Mouse (Mus musculus): ENCODE results near the gene Fank1.

- TF ChIP-seq POLR2A (IDR thresholded peaks at IDR 0.05; ENCODE audit: borderline replicate concordance, control insufficient read depth, low read depth, low read length) (no peak), CTCF (IDR thresholded peaks at IDR 0.05; ENCODE audit: control insufficient read depth, insufficient read depth, low read length) (no peak)
Measured at GRCm38 (mm10) chr7:133870265-133870664, 93.6 kb downstream of the Fank1 start.

Measured in bone marrow, adult 2 months (tissue).